Mouse (Mus musculus) thymus, adult 18-20 months (tissue): Measurements from ENCODE around the gene Gm20736.
"Not testable (repeated sequence)": the region's sequence is repeated elsewhere in the genome, so short reads cannot be mapped to it uniquely, and the experiment has no call there.

Experiments
- DNase-seq, 2 experiments: peaks; one replicate each; pipeline ENCODE4 v3.0.0; 2022; ENCODE audit warnings: mixed read lengths in 2 of 2

Gene Gm20736

GRCm38 (mm10) chrY:65377390-65377789 lies at the start of gene Gm20736:
Gene Gm20736 (plus strand): TSS chrY:65377690.
- not testable (repeated sequence) for DNase-seq
